Mouse (Mus musculus): Measurements from ENCODE around the gene Amph. TPM values are rescaled to one million over a fixed set of nuclear protein-coding genes. Genes with fewer than 3 reads are reported as not detected.

Amph gene
- total RNA-seq, 2 experiments from 2014 or later: not detected

Other genes starting within 250 kb of the Amph start
- 14.6 and 16.7 TPM in 2 replicates for gene Vps41, start 230.9 kb upstream of the Amph start, total RNA-seq (2015; ENCODE audit: low replicate concordance)
- 11.6 and 16.4 TPM in 2 replicates for gene Vps41, start 230.9 kb upstream of the Amph start, total RNA-seq (2017; ENCODE audit: low replicate concordance)